Mouse (Mus musculus): ENCODE data around the gene P4ha1. TPM values are rescaled to one million over a fixed set of nuclear protein-coding genes. Genes with fewer than 3 reads are reported as not detected.

P4ha1 gene
- 10 to 100 TPM; 27.2 to 88.8 TPM for polyA plus RNA-seq (2017; shearing (Covaris generic))

GRCm38 (mm10) chr10:59323100-59323487 lies at the start of gene P4ha1:
TSS of gene P4ha1 (plus strand) at chr10:59323296.

DNA sequence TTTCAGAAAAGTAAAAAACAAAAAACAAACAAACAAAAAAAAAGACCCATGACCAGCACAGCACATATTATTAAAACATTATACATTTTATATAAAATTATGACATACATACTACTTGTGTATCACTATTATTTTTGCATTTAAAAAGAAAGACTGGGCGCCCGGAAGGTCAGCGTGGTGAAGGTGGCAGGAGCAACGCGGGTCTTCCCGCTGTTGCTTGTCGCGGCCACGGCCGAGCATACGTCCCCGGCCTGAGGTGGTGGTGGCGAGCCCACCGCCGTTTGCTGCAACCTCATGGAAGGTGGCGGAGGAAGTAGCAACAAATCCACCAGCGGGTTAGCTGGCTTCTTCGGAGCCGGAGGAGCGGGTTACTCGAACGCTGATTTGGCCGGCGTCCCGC lies 72.4 kb downstream of the P4ha1 start, which contains the start of gene Gm10273:
Gene Gm10273, plus strand, starts transcription at position 172 of the 400 bp plus-strand sequence.

GRCm38 (mm10) chr10:59402899-59403792 lies 80.0 kb downstream of the P4ha1 start, which contains the start of gene Pla2g12b:
TSS of gene Pla2g12b (plus strand) at chr10:59403660.

Other genes starting within 250 kb of the P4ha1 start
- gene Sept10, start 101.4 kb upstream of the P4ha1 start, polyA plus RNA-seq (2017; shearing (Covaris generic)), result 1 to 10 TPM in 1 of 2 experiments, under 1 TPM in 1; 0.33 to 1.2 TPM
- under 1 TPM; 0.21 to 0.82 TPM for gene Sowahc, start 101.3 kb upstream of the P4ha1 start, polyA plus RNA-seq (2017; shearing (Covaris generic))
- gene Gm10273, start 72.3 kb downstream of the P4ha1 start, polyA plus RNA-seq (2017; shearing (Covaris generic)), result 100 to 1,000 TPM; 104 to 106 TPM
- not detected for gene Pla2g12b, start 80.4 kb downstream of the P4ha1 start, polyA plus RNA-seq (2017; shearing (Covaris generic))
- gene Oit3, start 118.5 kb downstream of the P4ha1 start, polyA plus RNA-seq (2017; shearing (Covaris generic)), result 1 to 10 TPM; 1.0 to 1.4 TPM